Mouse (Mus musculus): ENCODE data around the gene Sp3. TPM values are rescaled to one million over a fixed set of nuclear protein-coding genes. Genes with fewer than 3 reads are reported as not detected.
"Not testable (repeated sequence)": the region's sequence is repeated elsewhere in the genome, so short reads cannot be mapped to it uniquely, and the experiment has no call there.

Sp3 gene
- total and polyA plus RNA-seq, 2 experiments from 2014 or later: 28.3 to 62.1 TPM

DNA sequence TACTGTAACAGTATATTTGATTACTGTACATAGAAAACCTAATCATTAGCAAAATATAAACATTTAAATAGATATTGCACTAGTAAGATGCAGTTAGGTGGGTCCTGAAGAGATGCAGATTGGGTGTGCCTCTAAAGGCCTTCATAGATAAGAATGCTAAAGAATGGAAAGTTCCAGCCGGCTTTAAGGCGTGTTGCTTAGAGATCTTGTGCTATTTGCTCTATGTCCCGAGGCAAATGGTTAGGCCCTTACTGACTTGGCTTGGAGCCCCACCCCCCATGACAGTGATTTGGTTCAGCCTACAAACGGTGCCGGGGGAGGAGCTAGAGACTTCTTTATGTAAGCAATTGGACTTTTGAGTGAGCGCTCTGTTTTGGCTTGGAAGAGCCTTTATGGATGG lies 40.8 kb upstream of the Sp3 start:
- no peaks in the 10 kb centered on the region for H3K36me3 ChIP-seq (replicated peaks; ENCODE audit: control insufficient read depth, insufficient read depth, low read length)
- H3K9ac ChIP-seq (replicated peaks; ENCODE audit: low read depth, low read length): no peak overlapping the region
- ATAC-seq (ENCODE audit: insufficient read depth, low read depth) (no peak), DNase-seq (ENCODE audit: low spot score) (no peak)
- H3K4me3 ChIP-seq (ENCODE audit: low read depth, low read length): no peak overlapping the region
- no peak overlapping the region for H3K4me2 ChIP-seq (ENCODE audit: low read depth, low read length)
- WGBS: 73% methylated on average over 6 of the region's 6 CpGs
- no peak overlapping the region for H3K27ac ChIP-seq (ENCODE audit: low read depth)
- H3K27me3 ChIP-seq (ENCODE audit: control insufficient read depth, insufficient read depth, low read length): no peaks in the 10 kb centered on the region
- no peaks in the 10 kb centered on the region for H3K9me3 ChIP-seq (replicated peaks; ENCODE audit: control insufficient read depth, low read length)
- TF ChIP-seq CTCF (IDR thresholded peaks at IDR 0.05; ENCODE audit: low read depth): no peak
- TF ChIP-seq EP300 (IDR thresholded peaks at IDR 0.05; ENCODE audit: low read depth): no peak
- H3K4me1 ChIP-seq (ENCODE audit: control insufficient read depth, insufficient read depth): peaks cover 6% of the 10 kb centered on the region; the same call in 1 of the 2 replicates

GRCm38 (mm10) chr2:73019371-73020146 lies 39.3 kb upstream of the Sp3 start:
- peak; percentile 65 for DNase-seq (ENCODE audit: low spot score)

GRCm38 (mm10) chr2:73014063-73014462 lies 33.8 kb upstream of the Sp3 start:
- H3K9me3 ChIP-seq (replicated peaks; ENCODE audit: control insufficient read depth, low read length): peaks cover 16% of the 10 kb centered on the region
- ATAC-seq (ENCODE audit: insufficient read depth, low read depth); H3K9ac ChIP-seq (replicated peaks; ENCODE audit: low read depth, low read length); H3K27ac ChIP-seq (ENCODE audit: low read depth); H3K36me3 ChIP-seq (replicated peaks; ENCODE audit: control insufficient read depth, insufficient read depth, low read length); H3K4me1 ChIP-seq (ENCODE audit: control insufficient read depth, insufficient read depth); H3K27me3 ChIP-seq (ENCODE audit: control insufficient read depth, insufficient read depth, low read length); H3K4me2 ChIP-seq (ENCODE audit: low read depth, low read length); H3K4me3 ChIP-seq (ENCODE audit: low read depth, low read length); DNase-seq (ENCODE audit: low spot score): not testable (repeated sequence)
- 53% methylated on average over 9 of the region's 9 CpGs for WGBS

More at GRCm38 (mm10) chr2:73019371-73020146, 39.3 kb upstream of the Sp3 start:
- Histone ChIP-seq H3K4me2 (ENCODE audit: low read depth, low read length) (no peak overlapping the region), H3K4me1 (ENCODE audit: control insufficient read depth, insufficient read depth) (peaks cover 6% of the 10 kb centered on the region; the same call in 1 of the 2 replicates), H3K27me3 (ENCODE audit: control insufficient read depth, insufficient read depth, low read length) (no peaks in the 10 kb centered on the region), H3K9me3 (replicated peaks; ENCODE audit: control insufficient read depth, low read length) (no peaks in the 10 kb centered on the region), H3K27ac (ENCODE audit: low read depth) (peak overlapping the region; percentile 60), H3K9ac (replicated peaks; ENCODE audit: low read depth, low read length) (no peak overlapping the region), H3K4me3 (ENCODE audit: low read depth, low read length) (no peak overlapping the region), H3K36me3 (replicated peaks; ENCODE audit: control insufficient read depth, insufficient read depth, low read length) (no peaks in the 10 kb centered on the region)
- WGBS: 28% methylated on average over 9 of the region's 9 CpGs
- TF ChIP-seq CTCF (IDR thresholded peaks at IDR 0.05; ENCODE audit: low read depth) (no peak), EP300 (IDR thresholded peaks at IDR 0.05; ENCODE audit: low read depth) (no peak)
- peak; percentile 87 for ATAC-seq (ENCODE audit: insufficient read depth, low read depth)

- Histone ChIP-seq H3K36me3 (replicated peaks; ENCODE audit: control insufficient read depth, insufficient read depth, low read length) (no peaks in the 10 kb centered on the region), H3K9me3 (replicated peaks; ENCODE audit: control insufficient read depth, low read length) (peaks cover 16% of the 10 kb centered on the region), H3K4me3 (ENCODE audit: low read depth, low read length) (no peak overlapping the region), H3K27me3 (ENCODE audit: control insufficient read depth, insufficient read depth, low read length) (no peaks in the 10 kb centered on the region), H3K4me1 (ENCODE audit: control insufficient read depth, insufficient read depth) (no peaks in the 10 kb centered on the region), H3K27ac (ENCODE audit: low read depth) (no peak overlapping the region), H3K4me2 (ENCODE audit: low read depth, low read length) (no peak overlapping the region), H3K9ac (replicated peaks; ENCODE audit: low read depth, low read length) (no peak overlapping the region)
- ATAC-seq (ENCODE audit: insufficient read depth, low read depth) (no peak), DNase-seq (ENCODE audit: low spot score) (peak; percentile 52)
- TF ChIP-seq EP300 (IDR thresholded peaks at IDR 0.05; ENCODE audit: low read depth) (no peak), CTCF (IDR thresholded peaks at IDR 0.05; ENCODE audit: low read depth) (no peak)
- 74% methylated on average over 18 of the region's 20 CpGs for WGBS
Observed at GRCm38 (mm10) chr2:73012636-73013035, 32.4 kb upstream of the Sp3 start.

GRCm38 (mm10) chr2:73007472-73007871 lies 27.2 kb upstream of the Sp3 start:
- Histone ChIP-seq H3K27ac (ENCODE audit: low read depth) (no peak overlapping the region), H3K9ac (replicated peaks; ENCODE audit: low read depth, low read length) (no peak overlapping the region), H3K4me2 (ENCODE audit: low read depth, low read length) (no peak overlapping the region), H3K27me3 (ENCODE audit: control insufficient read depth, insufficient read depth, low read length) (no peaks in the 10 kb centered on the region), H3K4me1 (ENCODE audit: control insufficient read depth, insufficient read depth) (peaks cover 26% of the 10 kb centered on the region), H3K9me3 (replicated peaks; ENCODE audit: control insufficient read depth, low read length) (peaks cover 16% of the 10 kb centered on the region), H3K36me3 (replicated peaks; ENCODE audit: control insufficient read depth, insufficient read depth, low read length) (no peaks in the 10 kb centered on the region), H3K4me3 (ENCODE audit: low read depth, low read length) (no peak overlapping the region)
- DNase-seq (ENCODE audit: low spot score): no peak
- ATAC-seq (ENCODE audit: insufficient read depth, low read depth): no peak
- WGBS: 91% methylated on average over 9 of the region's 9 CpGs
- no peak for TF ChIP-seq CTCF (IDR thresholded peaks at IDR 0.05; ENCODE audit: low read depth)
- TF ChIP-seq EP300 (IDR thresholded peaks at IDR 0.05; ENCODE audit: low read depth): no peak

Measured in heart, postnatal 0 days (tissue).